Mouse (Mus musculus) olfactory bulb, adult 2 months (tissue): ENCODE results near the gene Tsc22d1.

ENCODE experiments used
- CTCF ChIP-seq: fragments of 200-500 bp; IDR thresholded peaks from 2 replicates; pipeline ENCODE4 v1.5.1; 2012; ENCODE audit warnings: low read depth, mild to moderate bottlenecking, low read length, moderate library complexity; ENCODE audit not compliant: insufficient read depth
- POLR2A ChIP-seq: fragments of 200-500 bp; IDR thresholded peaks from 2 replicates; pipeline ENCODE4 v1.6.1; 2012; ENCODE audit warnings: mild to moderate bottlenecking, low read depth, low read length, moderate library complexity; ENCODE audit not compliant: insufficient read depth

DNA sequence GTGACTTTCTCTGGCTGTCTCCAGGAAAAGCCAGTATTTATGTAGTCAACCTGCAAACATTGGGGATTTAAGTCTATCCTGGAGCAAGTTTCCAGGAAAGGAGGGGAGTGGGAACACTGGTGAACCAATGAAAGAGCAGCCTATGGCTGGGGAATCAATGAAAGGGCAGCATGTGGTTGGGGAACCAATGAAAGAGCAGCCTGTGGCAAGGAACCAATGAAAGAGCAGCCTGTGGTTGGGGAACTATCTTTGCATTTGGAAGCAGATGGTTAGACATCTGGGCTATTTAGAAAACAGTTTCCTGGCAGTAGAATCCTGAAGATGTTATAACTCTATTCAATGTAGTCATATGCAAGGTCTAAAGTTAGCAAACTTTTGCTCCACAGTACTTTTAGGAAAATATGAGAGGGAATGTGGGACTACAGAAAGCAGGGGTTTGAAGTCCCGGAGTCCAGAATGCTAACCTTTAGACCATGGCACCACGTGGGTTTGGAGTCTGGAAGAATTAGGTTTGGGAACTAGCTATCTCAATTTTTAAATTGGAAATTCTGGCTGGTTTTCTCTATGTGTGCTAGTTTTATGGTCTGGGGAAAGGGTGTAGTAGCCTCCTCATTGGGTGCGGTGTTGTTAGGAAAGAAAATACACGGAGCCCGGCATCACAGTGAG lies 125.4 kb downstream of the Tsc22d1 start:
- TF ChIP-seq CTCF: no peak
- TF ChIP-seq POLR2A: no peak
